Comparison of ENCODE assay signal across 11 mouse cellular contexts in genomic region chr9:59266332-59266731, GRCm38 (mm10). TPM values are rescaled to one million over a fixed set of nuclear protein-coding genes. Genes with fewer than 3 reads are reported as not detected.
A peak's percentile ranks its signal among the peaks of the same experiment; 100 is the strongest.
DNase-seq lines count a peak whose midpoint lies in the region; ATAC-seq and TF ChIP-seq lines count a peak whose summit lies in the region.
"Had no signal": no experiment of that assay in that cellular context is flagged by ENCODE, and none has a peak within 500 bp of the region (broad histone marks: within the 10 kb centered on the region; RNA-seq: fewer than 3 reads in every experiment).

No protein-coding gene starts in this region.

- no peak overlapping the region for H3K9ac ChIP-seq in lung, postnatal 0 days (replicated peaks; ENCODE audit: low read depth)
- H3K9ac ChIP-seq: limb, embryonic 15.5 days had no signal

- no peak for ATAC-seq in lung, postnatal 0 days
- no peak; the same call in 1 of the 2 replicates for ATAC-seq in erythroblast, adult 5-6 weeks (replicated peaks; ENCODE audit: low FRiP score, poor library complexity, severe bottlenecking)
- ATAC-seq: activated CD4-positive, CD25-positive, alpha-beta regulatory T cell, adult 4 months had no signal

- H3K36me3 ChIP-seq in lung, postnatal 0 days (ENCODE audit: insufficient read depth, low read length) = no peaks in the 10 kb centered on the region
- H3K36me3 ChIP-seq: limb, embryonic 15.5 days had no signal

- DNase-seq in gastrocnemius, adult 2 months = no peak
- no peak for DNase-seq in gastrocnemius, postnatal 10 days
- peak; percentile 27 for DNase-seq in B cell, adult 2 months
- DNase-seq in lung, postnatal 0 days (ENCODE audit: low spot score) = peak; percentile 57
- DNase-seq in cerebellum, postnatal 4 days (ENCODE audit: low spot score in 2 of 2) = no peak
- no peak for DNase-seq in yolk sac, embryonic 10.5 days (ENCODE audit: low spot score)
- DNase-seq: heart, postnatal 4 days had no signal

- intact Hi-C loops in gastrocnemius, adult 2 months (cut with DNase I) = loop anchor here (5.0 kb wide), 1 partner anchor 79 kb away; no protein-coding TSS in a partner anchor

- no peak overlapping the region for H3K4me3 ChIP-seq in gastrocnemius, adult 2 months
- H3K4me3 ChIP-seq in bone marrow macrophage, adult 2 months (ENCODE audit: insufficient read depth, low read length) = no peak overlapping the region
- H3K4me3 ChIP-seq in lung, postnatal 0 days (ENCODE audit: low read depth, low read length) = no peak overlapping the region
- H3K4me3 ChIP-seq: limb, embryonic 15.5 days had no signal

- peak; percentile 67 for TF ChIP-seq CTCF in gastrocnemius, adult 2 months (IDR thresholded peaks at IDR 0.05)
- TF ChIP-seq CTCF in bone marrow macrophage, adult 2 months (IDR thresholded peaks at IDR 0.05; ENCODE audit: low read depth, low read length) = peak; percentile 50
- TF ChIP-seq CTCF in lung, postnatal 0 days (IDR thresholded peaks at IDR 0.05) = peak; percentile 54

- 68% methylated on average over 6 of the region's 6 CpGs for WGBS in lung, postnatal 0 days

- no peaks in the 10 kb centered on the region for H3K4me1 ChIP-seq in bone marrow macrophage, adult 2 months (ENCODE audit: control insufficient read depth, insufficient read depth, low read length)
- no peaks in the 10 kb centered on the region for H3K4me1 ChIP-seq in lung, postnatal 0 days (ENCODE audit: insufficient read depth, low read depth, low read length)

- no peaks in the 10 kb centered on the region for H3K9me3 ChIP-seq in lung, postnatal 0 days (ENCODE audit: low read length)
- H3K9me3 ChIP-seq: limb, embryonic 15.5 days had no signal

- H3K27me3 ChIP-seq in lung, postnatal 0 days (replicated peaks; ENCODE audit: insufficient read depth, low read length) = no peaks in the 10 kb centered on the region
- H3K27me3 ChIP-seq: limb, embryonic 15.5 days had no signal

- no peak overlapping the region for H3K27ac ChIP-seq in gastrocnemius, adult 2 months
- no peak overlapping the region for H3K27ac ChIP-seq in bone marrow macrophage, adult 2 months (ENCODE audit: insufficient read depth, low read depth, low read length)
- no peak overlapping the region for H3K27ac ChIP-seq in lung, postnatal 0 days (ENCODE audit: low read length)
- H3K27ac ChIP-seq: limb, embryonic 15.5 days had no signal

- no peak for TF ChIP-seq POLR2A in bone marrow macrophage, adult 2 months (IDR thresholded peaks at IDR 0.05; ENCODE audit: borderline replicate concordance, low read depth, low read length)

- no peak overlapping the region for H3K4me2 ChIP-seq in lung, postnatal 0 days (replicated peaks; ENCODE audit: low read depth, low read length)
- H3K4me2 ChIP-seq: limb, embryonic 15.5 days had no signal

- TF ChIP-seq EP300 in lung, postnatal 0 days (IDR thresholded peaks at IDR 0.05) = no peak

RNA-seq across cellular contexts. Expression of gene Adpgk, which starts 25.0 kb away (rescaled TPM):
- total RNA-seq in gastrocnemius, adult 2 months (2021) = 1 to 10 TPM; 6.8 to 9.7 TPM
- total RNA-seq in gastrocnemius, postnatal 10 days (2021) = 10 to 100 TPM; 10.3 to 15.7 TPM
- 17.0 and 19.6 TPM in 2 replicates for polyA plus RNA-seq in bone marrow macrophage, adult 2 months (2012; ENCODE audit: insufficient read depth, insufficient read length, missing spikeins)
- 26.6 and 26.7 TPM in 2 replicates for polyA plus RNA-seq in lung, postnatal 0 days (2015; fragmentation: Nextera tagmentation; extraction: Ambion mirVana)
- 79.5 and 126 TPM in 2 replicates for total RNA-seq in erythroblast, adult 5-6 weeks (2015; ENCODE audit: low replicate concordance)
- total RNA-seq in erythroblast, adult 5-6 weeks (2017; ENCODE audit: low replicate concordance) = 71.7 and 75.5 TPM in 2 replicates

Comparison
In these comparisons a context has a peak if more than half of its experiments do, and no peak if none do; other contexts are left out.
1. DNase-seq: peak in B cell, adult 2 months (2 of 2) and lung, postnatal 0 days (single experiment); none in gastrocnemius, adult 2 months (single experiment), gastrocnemius, postnatal 10 days (single experiment), cerebellum, postnatal 4 days (0 of 2) and yolk sac, embryonic 10.5 days (single experiment).
2. RNA of gene Adpgk, which starts 25.0 kb away (total RNA-seq): 71.7 to 126 TPM in erythroblast, adult 5-6 weeks; 10.3 to 15.7 TPM in gastrocnemius, postnatal 10 days and 6.8 to 9.7 TPM in gastrocnemius, adult 2 months; every median in the first group is over 4 times any median in the second.
3. Peak in every context shown above with its lines, with median percentiles within 50 percentile points of each other: CTCF ChIP-seq.